Mouse (Mus musculus) kidney, adult 2 months (tissue): ENCODE results near the gene 2010300C02Rik. TPM values are rescaled to one million over a fixed set of nuclear protein-coding genes. Genes with fewer than 3 reads are reported as not detected.
"Not testable (repeated sequence)": the region's sequence is repeated elsewhere in the genome, so short reads cannot be mapped to it uniquely, and the experiment has no call there.

Experiments
- DNase-seq: peaks from one replicate; pipeline ENCODE4 v3.0.0; 2021
- H3K27ac ChIP-seq: fragments of 200-500 bp; 2 replicates; pipeline ENCODE4 v1.5.1; 2012; ENCODE audit warnings: low read depth, low read length, control low read depth, inconsistent platforms; ENCODE audit not compliant: insufficient read depth
- H3K27me3 ChIP-seq: fragments of 200-500 bp; replicated peaks from 2 replicates; pipeline ENCODE4 v1.6.1; 2012; ENCODE audit warnings: mild to moderate bottlenecking, moderate library complexity, low read length, inconsistent platforms; ENCODE audit not compliant: control insufficient read depth, insufficient read depth
- H3K36me3 ChIP-seq: fragments of 200-500 bp; 2 replicates; pipeline ENCODE4 v1.6.1; 2012; ENCODE audit warnings: mild to moderate bottlenecking, moderate library complexity, low read length, inconsistent platforms; ENCODE audit not compliant: control insufficient read depth, insufficient read depth
- H3K4me1 ChIP-seq: fragments of 200-500 bp; 2 replicates; pipeline ENCODE4 v1.6.1; 2011; ENCODE audit warnings: low read length; ENCODE audit not compliant: control insufficient read depth, insufficient read depth
- H3K4me3 ChIP-seq: fragments of 200-500 bp; 2 replicates; pipeline ENCODE4 v1.5.1; 2011; ENCODE audit warnings: mild to moderate bottlenecking, low read depth, low read length, control low read depth; ENCODE audit not compliant: insufficient read depth
- CTCF ChIP-seq: fragments of 200-500 bp; conservative IDR thresholded peaks from 2 replicates; pipeline ENCODE4 v1.5.1; 2011; ENCODE audit warnings: low read depth, mild to moderate bottlenecking, control low read depth, low read length, moderate library complexity, mixed read lengths; ENCODE audit not compliant: insufficient read depth, insufficient read length
- POLR2A ChIP-seq: fragments of 200-500 bp; IDR thresholded peaks from one replicate; pipeline ENCODE4 v1.6.1; 2011; ENCODE audit warnings: low read depth, low read length, control low read depth
- WGBS: fragments of 180-500 bp; shearing (Covaris S2); methylation state at CpG from one replicate; pipeline ENCODE4 v1.1.7; 2018; 5-methylcytosine and 5-hydroxymethylcytosine counted together
- polyA plus RNA-seq: library from polyadenylated mRNA; depleted of rRNA; stranded (reverse); fragments of >200 nt; gene quantifications from 2 replicates; pipeline ENCODE4 v1.2.3, GENCODE M21; 2012

The 2010300C02Rik gene
- polyA plus RNA-seq, 1 experiment = 0.86 TPM

GRCm38 (mm10) chr1:37600640-37601175 is 119.2 kb downstream of the 2010300C02Rik start:
- 61% methylated on average over 9 of the region's 9 CpGs for WGBS
- Histone ChIP-seq H3K36me3 (no peaks in the 10 kb centered on the region), H3K4me1 (no peaks in the 10 kb centered on the region), H3K27ac (no peak overlapping the region), H3K27me3 (no peaks in the 10 kb centered on the region; the same call in 1 of the 2 replicates), H3K4me3 (no peak overlapping the region)
- DNase-seq = no peak
- TF ChIP-seq POLR2A = no peak
- TF ChIP-seq CTCF = no peak

- Histone ChIP-seq H3K36me3 (no peaks in the 10 kb centered on the region), H3K4me3 (no peak overlapping the region), H3K4me1 (no peaks in the 10 kb centered on the region), H3K27ac (no peak overlapping the region), H3K27me3 (no peaks in the 10 kb centered on the region; the same call in 1 of the 2 replicates)
- 73% methylated on average over 5 of the region's 5 CpGs for WGBS
- no peak for DNase-seq
- TF ChIP-seq POLR2A (no peak), CTCF (no peak)
Measured at GRCm38 (mm10) chr1:37598986-37599385, 120.9 kb downstream of the 2010300C02Rik start.

DNA sequence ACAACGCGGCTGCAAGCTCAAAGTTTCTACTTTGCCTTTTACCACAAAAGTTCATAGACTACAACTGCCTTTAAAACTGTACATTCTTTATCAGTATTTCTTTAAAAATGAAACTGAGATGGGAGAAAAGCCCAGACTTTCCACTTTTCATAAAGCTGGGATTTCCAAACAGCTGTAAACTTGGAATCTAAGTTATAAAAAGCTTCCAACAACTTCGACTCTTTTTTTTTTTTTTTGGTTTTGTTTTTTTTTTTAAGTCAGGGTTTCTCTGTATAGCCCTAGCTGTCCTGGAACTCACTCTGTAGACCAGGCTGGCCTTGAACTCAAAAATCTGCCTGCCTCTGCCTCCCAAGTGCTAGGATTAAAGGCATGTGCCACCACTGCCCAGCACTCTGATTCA is 125.1 kb downstream of the 2010300C02Rik start:
- DNase-seq, H3K4me3 ChIP-seq, H3K4me1 ChIP-seq, H3K27me3 ChIP-seq, H3K36me3 ChIP-seq, H3K27ac ChIP-seq: not testable (repeated sequence)
- WGBS = 72% methylated on average over 3 of the region's 3 CpGs

DNA sequence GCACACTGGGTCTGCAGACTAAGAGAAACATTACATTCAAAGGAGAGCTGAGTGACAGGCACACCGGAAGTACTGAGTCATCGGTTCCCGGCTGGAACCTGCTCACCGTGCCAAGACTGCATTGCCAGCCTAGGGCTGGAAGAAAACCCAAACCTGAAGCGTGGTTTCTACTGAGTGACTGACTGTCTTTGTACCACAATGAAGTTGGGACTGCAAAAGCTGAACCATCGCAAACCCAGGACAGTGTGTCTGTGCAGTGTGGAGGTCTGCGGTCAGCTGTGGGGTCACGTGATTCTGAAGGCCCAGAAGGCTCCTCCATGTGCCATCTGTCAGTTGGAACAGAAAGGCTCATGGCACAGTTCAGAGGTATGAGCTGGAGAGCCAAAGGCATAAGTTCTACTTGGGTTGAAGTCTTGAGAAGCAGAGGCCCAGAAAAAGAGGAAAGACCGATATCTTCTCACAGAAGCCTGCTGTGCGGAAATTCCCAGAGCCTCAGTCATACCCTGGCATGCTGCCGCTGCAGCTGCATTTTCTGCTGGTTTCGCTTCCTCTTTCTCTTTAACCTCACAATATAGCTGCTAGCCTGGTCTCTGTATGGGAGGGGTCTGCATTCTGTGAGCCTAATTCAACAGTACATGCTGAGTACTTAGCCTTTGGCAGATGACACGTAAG is 133.9 kb downstream of the 2010300C02Rik start:
- Histone ChIP-seq H3K27me3 (no peaks in the 10 kb centered on the region), H3K4me3 (no peak overlapping the region), H3K27ac (no peak overlapping the region), H3K4me1 (no peaks in the 10 kb centered on the region), H3K36me3 (no peaks in the 10 kb centered on the region)
- DNase-seq = peak; percentile 41
- no peak for TF ChIP-seq CTCF
- TF ChIP-seq POLR2A = no peak
- 80% methylated on average over 13 of the region's 13 CpGs for WGBS

GRCm38 (mm10) chr1:37583795-37584464 is 136.0 kb downstream of the 2010300C02Rik start:
- H3K27me3 ChIP-seq = no peaks in the 10 kb centered on the region
- H3K4me1 ChIP-seq = no peaks in the 10 kb centered on the region
- no peak overlapping the region for H3K27ac ChIP-seq
- no peak overlapping the region for H3K4me3 ChIP-seq
- no peak for DNase-seq
- H3K36me3 ChIP-seq = no peaks in the 10 kb centered on the region
- no peak for TF ChIP-seq CTCF
- no peak for TF ChIP-seq POLR2A
- 64% methylated on average over 9 of the region's 9 CpGs for WGBS

DNA sequence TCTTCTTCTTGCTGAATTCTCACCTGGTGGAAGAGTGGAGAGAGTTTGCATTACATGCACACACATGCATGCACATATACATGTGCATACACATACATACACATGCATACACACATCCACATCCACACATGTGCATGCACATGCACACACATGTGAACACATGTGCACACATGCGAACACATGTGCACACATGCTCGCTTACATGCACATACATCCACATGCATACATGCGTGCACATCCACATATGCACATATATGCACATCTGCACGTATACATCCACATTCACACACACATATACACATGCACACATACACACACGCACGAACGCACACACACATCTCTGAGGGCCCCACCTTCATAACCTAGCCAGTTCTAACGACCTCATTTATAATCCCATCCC is 136.7 kb downstream of the 2010300C02Rik start:
- Histone ChIP-seq H3K4me1 (no peaks in the 10 kb centered on the region), H3K36me3 (no peaks in the 10 kb centered on the region), H3K4me3 (no peak overlapping the region), H3K27me3 (no peaks in the 10 kb centered on the region), H3K27ac (no peak overlapping the region)
- TF ChIP-seq CTCF (no peak), POLR2A (no peak)
- WGBS = 91% methylated on average over 8 of the region's 8 CpGs
- no peak for DNase-seq

DNA sequence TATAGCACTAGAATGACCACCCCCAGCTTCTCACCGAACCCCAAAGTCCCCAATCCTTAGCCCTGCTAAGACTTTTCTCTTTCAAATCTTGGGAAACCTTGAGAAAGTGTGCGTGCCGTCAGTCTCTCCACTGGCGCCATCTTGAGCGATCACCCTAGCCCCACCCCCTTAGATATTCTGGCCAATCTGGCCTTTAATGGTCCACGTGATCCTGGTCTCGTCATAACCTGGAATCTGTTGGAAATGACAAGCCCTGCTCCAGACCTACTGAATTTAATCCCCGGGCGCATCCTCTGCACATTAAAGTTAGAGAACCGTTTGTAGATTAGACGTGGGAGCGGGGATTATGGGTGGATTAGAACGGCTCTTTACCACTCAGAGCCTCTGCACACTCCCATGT is 140.2 kb downstream of the 2010300C02Rik start:
- WGBS = 92% methylated on average over 13 of the region's 13 CpGs
- no peak for TF ChIP-seq CTCF
- TF ChIP-seq POLR2A = no peak

More for the DNA sequence above, 140.2 kb downstream of the 2010300C02Rik start:
- H3K4me1 ChIP-seq = no peaks in the 10 kb centered on the region
- no peak for DNase-seq
- H3K36me3 ChIP-seq = no peaks in the 10 kb centered on the region
- H3K4me3 ChIP-seq = no peak overlapping the region
- no peak overlapping the region for H3K27ac ChIP-seq
- no peaks in the 10 kb centered on the region for H3K27me3 ChIP-seq
